Mouse (Mus musculus): ENCODE data around the gene Pycr1. TPM values are rescaled to one million over a fixed set of nuclear protein-coding genes. Genes with fewer than 3 reads are reported as not detected.
A peak's percentile ranks its signal among the peaks of the same experiment; 100 is the strongest.

Gene Pycr1
- polyA plus RNA-seq, 2 experiments: 56.9 to 66.4 TPM

DNA sequence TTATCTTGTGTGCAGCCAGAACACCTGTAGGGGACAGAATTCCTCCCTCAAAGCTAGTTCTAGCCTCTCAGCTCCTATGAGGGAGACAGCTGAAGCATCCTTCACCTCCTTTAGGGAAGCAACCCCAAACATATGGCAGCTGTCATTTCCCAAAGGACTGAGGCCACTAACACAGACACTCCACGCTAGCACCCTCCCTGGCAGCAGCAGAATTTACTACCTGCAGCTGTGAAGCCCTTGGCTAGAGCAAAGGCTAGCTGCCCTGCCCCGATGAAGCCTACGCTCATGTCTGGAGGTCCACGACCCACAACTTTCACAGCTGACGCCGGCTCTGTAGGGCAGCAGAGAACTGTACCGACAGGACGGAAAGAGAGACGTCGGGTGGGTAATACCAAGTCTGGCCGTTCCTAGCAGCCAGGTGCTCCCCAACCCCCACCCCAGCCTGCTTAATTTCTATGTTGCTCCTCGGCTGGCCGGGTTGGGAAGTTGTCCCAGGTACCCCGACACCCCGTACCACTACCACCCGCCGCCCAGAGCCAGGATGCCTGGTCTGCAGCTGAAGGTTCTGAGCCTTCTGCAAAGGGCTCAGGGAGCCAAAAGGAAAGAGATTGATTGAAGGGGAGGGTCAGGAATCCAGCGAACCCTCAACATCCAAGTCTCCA lies 499 bp downstream of the Pycr1 start:
- peak; percentile 56 for ATAC-seq (ENCODE audit: low FRiP score, low read depth)
- Histone ChIP-seq H3K4me1 (ENCODE audit: control insufficient read depth, insufficient read depth, low read length) (peaks cover 14% of the 10 kb centered on the region), H3K9me3 (ENCODE audit: control insufficient read depth, low read length) (no peaks in the 10 kb centered on the region), H3K4me3 (replicated peaks; ENCODE audit: low read length) (peak overlapping the region; percentile 53), H3K27ac (replicated peaks; ENCODE audit: low read depth, low read length) (peak overlapping the region; percentile 73), H3K27me3 (ENCODE audit: control insufficient read depth, insufficient read depth, low read length) (no peaks in the 10 kb centered on the region), H3K36me3 (ENCODE audit: control insufficient read depth, insufficient read depth, low read length) (no peaks in the 10 kb centered on the region), H3K9ac (ENCODE audit: low read depth, low read length, severe bottlenecking) (peak overlapping the region; percentile 73), H3K4me2 (replicated peaks; ENCODE audit: low read depth, low read length, severe bottlenecking) (peak overlapping the region; percentile 91)
- TF ChIP-seq POLR2A (IDR thresholded peaks at IDR 0.05; ENCODE audit: borderline replicate concordance, extremely low read depth, insufficient read depth, insufficient read length): no peak
- DNase-seq (ENCODE audit: low spot score): peak; percentile 26
- WGBS: 2% methylated on average over 18 of the region's 18 CpGs

DNA sequence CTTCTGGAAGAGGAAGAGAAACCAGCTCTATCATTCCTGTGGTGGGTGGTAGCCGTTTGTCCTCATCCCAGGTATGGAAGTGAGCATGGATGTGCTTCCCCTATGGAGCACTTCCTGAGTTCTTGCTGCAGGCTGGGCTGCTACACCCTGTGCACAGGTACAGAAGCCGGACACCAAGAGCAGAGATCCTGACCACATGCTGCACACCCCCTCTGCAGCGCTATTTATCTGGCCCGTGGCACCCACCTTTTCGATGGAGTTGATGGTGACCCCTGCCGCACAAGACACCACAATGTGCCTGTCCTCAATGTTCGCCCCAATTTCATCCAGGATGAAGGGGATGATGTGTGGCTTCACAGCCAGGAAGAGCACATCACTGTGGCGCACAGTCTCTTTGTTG lies 1.7 kb downstream of the Pycr1 start:
- no peaks in the 10 kb centered on the region for H3K9me3 ChIP-seq (ENCODE audit: control insufficient read depth, low read length)
- H3K4me2 ChIP-seq (replicated peaks; ENCODE audit: low read depth, low read length, severe bottlenecking): peak overlapping the region; percentile 91; the same call in 1 of the 2 replicates
- 77% methylated on average over 8 of the region's 8 CpGs for WGBS
- ATAC-seq (ENCODE audit: low FRiP score, low read depth) (no peak), DNase-seq (ENCODE audit: low spot score) (no peak)
- no peaks in the 10 kb centered on the region for H3K36me3 ChIP-seq (ENCODE audit: control insufficient read depth, insufficient read depth, low read length)
- H3K27ac ChIP-seq (replicated peaks; ENCODE audit: low read depth, low read length): no peak overlapping the region
- no peak overlapping the region for H3K9ac ChIP-seq (ENCODE audit: low read depth, low read length, severe bottlenecking)
- H3K27me3 ChIP-seq (ENCODE audit: control insufficient read depth, insufficient read depth, low read length): no peaks in the 10 kb centered on the region
- no peak overlapping the region for H3K4me3 ChIP-seq (replicated peaks; ENCODE audit: low read length)
- TF ChIP-seq POLR2A (IDR thresholded peaks at IDR 0.05; ENCODE audit: borderline replicate concordance, extremely low read depth, insufficient read depth, insufficient read length): no peak
- peaks cover 14% of the 10 kb centered on the region for H3K4me1 ChIP-seq (ENCODE audit: control insufficient read depth, insufficient read depth, low read length)

GRCm38 (mm10) chr11:120641255-120641654 lies 2.3 kb downstream of the Pycr1 start:
- ATAC-seq (ENCODE audit: low FRiP score, low read depth) (no peak), DNase-seq (ENCODE audit: low spot score) (no peak)
- peaks cover 14% of the 10 kb centered on the region for H3K4me1 ChIP-seq (ENCODE audit: control insufficient read depth, insufficient read depth, low read length)
- no peak overlapping the region for H3K9ac ChIP-seq (ENCODE audit: low read depth, low read length, severe bottlenecking)
- no peaks in the 10 kb centered on the region for H3K9me3 ChIP-seq (ENCODE audit: control insufficient read depth, low read length)
- no peak for TF ChIP-seq POLR2A (IDR thresholded peaks at IDR 0.05; ENCODE audit: borderline replicate concordance, extremely low read depth, insufficient read depth, insufficient read length)
- H3K4me3 ChIP-seq (replicated peaks; ENCODE audit: low read length): no peak overlapping the region
- H3K27me3 ChIP-seq (ENCODE audit: control insufficient read depth, insufficient read depth, low read length): no peaks in the 10 kb centered on the region
- 52% methylated on average over 9 of the region's 9 CpGs for WGBS
- H3K4me2 ChIP-seq (replicated peaks; ENCODE audit: low read depth, low read length, severe bottlenecking): no peak overlapping the region
- H3K27ac ChIP-seq (replicated peaks; ENCODE audit: low read depth, low read length): no peak overlapping the region
- no peaks in the 10 kb centered on the region for H3K36me3 ChIP-seq (ENCODE audit: control insufficient read depth, insufficient read depth, low read length)

GRCm38 (mm10) chr11:120634810-120635209 lies 8.8 kb downstream of the Pycr1 start:
- ATAC-seq (ENCODE audit: low FRiP score, low read depth) (no peak), DNase-seq (ENCODE audit: low spot score) (no peak)
- Histone ChIP-seq H3K27me3 (ENCODE audit: control insufficient read depth, insufficient read depth, low read length) (no peaks in the 10 kb centered on the region), H3K4me3 (replicated peaks; ENCODE audit: low read length) (no peak overlapping the region), H3K4me2 (replicated peaks; ENCODE audit: low read depth, low read length, severe bottlenecking) (no peak overlapping the region), H3K9me3 (ENCODE audit: control insufficient read depth, low read length) (no peaks in the 10 kb centered on the region), H3K27ac (replicated peaks; ENCODE audit: low read depth, low read length) (no peak overlapping the region), H3K4me1 (ENCODE audit: control insufficient read depth, insufficient read depth, low read length) (peaks cover 15% of the 10 kb centered on the region), H3K9ac (ENCODE audit: low read depth, low read length, severe bottlenecking) (no peak overlapping the region), H3K36me3 (ENCODE audit: control insufficient read depth, insufficient read depth, low read length) (no peaks in the 10 kb centered on the region)
- no peak for TF ChIP-seq POLR2A (IDR thresholded peaks at IDR 0.05; ENCODE audit: borderline replicate concordance, extremely low read depth, insufficient read depth, insufficient read length)
- WGBS: 87% methylated on average over 5 of the region's 5 CpGs

- Histone ChIP-seq H3K9ac (ENCODE audit: low read depth, low read length, severe bottlenecking) (peak within 1 kb of the TSS; percentile 88), H3K27ac (replicated peaks; ENCODE audit: low read depth, low read length) (peak within 1 kb of the TSS; percentile 76), H3K27me3 (ENCODE audit: control insufficient read depth, insufficient read depth, low read length) (no peaks in the 10 kb centered on the region), H3K4me2 (replicated peaks; ENCODE audit: low read depth, low read length, severe bottlenecking) (peak within 1 kb of the TSS; percentile 70), H3K4me1 (ENCODE audit: control insufficient read depth, insufficient read depth, low read length) (peaks cover 15% of the 10 kb centered on the region), H3K9me3 (ENCODE audit: control insufficient read depth, low read length) (no peaks in the 10 kb centered on the region), H3K4me3 (replicated peaks; ENCODE audit: low read length) (peak within 1 kb of the TSS; percentile 96), H3K36me3 (ENCODE audit: control insufficient read depth, insufficient read depth, low read length) (peaks cover 8% of the 10 kb centered on the region)
- ATAC-seq (ENCODE audit: low FRiP score, low read depth): peak; percentile 91
- TF ChIP-seq POLR2A (IDR thresholded peaks at IDR 0.05; ENCODE audit: borderline replicate concordance, extremely low read depth, insufficient read depth, insufficient read length): no peak
- WGBS: 11% methylated on average over 55 of the region's 58 CpGs
- peak; percentile 96 for DNase-seq (ENCODE audit: low spot score)
Observed at GRCm38 (mm10) chr11:120633520-120634343, 9.8 kb downstream of the Pycr1 start, which contains the start of gene Mafg. Mafg (minus strand) TSS chr11:120633600.

Data from limb, embryonic 14.5 days (tissue).